Mouse (Mus musculus) common myeloid progenitor, adult 5-6 weeks (primary cell): Measurements from ENCODE around the gene Ogdh. TPM values are rescaled to one million over a fixed set of nuclear protein-coding genes. Genes with fewer than 3 reads are reported as not detected.

Experiments used
- ATAC-seq: replicated peaks from 2 replicates; pipeline ENCODE4 v1.8.0; 2016; ENCODE audit warnings: low read depth, mild to moderate bottlenecking, moderate TSS enrichment, inconsistent platforms; ENCODE audit not compliant: poor library complexity, severe bottlenecking
- total RNA-seq: library from RNA; stranded (forward); fragments of 200-1000, 187-1606 nt; gene quantifications from 2 replicates; pipeline ENCODE4 v1.2.3, GENCODE M21; 2017

Gene Ogdh
- total RNA-seq, 1 experiment from 2014 or later, result 111 TPM

DNA sequence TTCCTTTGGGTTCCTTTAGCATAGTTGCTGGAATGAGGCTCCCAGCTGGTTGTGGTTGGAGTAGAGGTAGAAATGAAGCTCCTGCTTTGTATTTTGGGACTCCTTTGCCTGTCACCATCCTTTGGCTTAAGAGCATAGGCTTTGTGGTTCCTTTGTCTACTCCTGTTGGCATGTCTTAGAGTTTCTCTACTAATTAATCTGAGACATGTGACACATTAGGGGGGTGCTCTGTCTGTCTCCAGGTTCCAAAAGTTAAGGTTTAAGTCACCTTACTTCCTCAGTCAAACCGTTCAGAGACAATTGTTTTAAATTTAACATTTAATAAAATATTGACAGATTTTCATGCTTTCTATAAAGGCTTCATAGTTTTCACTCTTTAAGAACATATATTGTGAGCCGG is 2.2 kb downstream of the Ogdh start:
- ATAC-seq, result no peak

GRCm38 (mm10) chr11:6294632-6295031 is 3.2 kb downstream of the Ogdh start:
- no peak for ATAC-seq

DNA sequence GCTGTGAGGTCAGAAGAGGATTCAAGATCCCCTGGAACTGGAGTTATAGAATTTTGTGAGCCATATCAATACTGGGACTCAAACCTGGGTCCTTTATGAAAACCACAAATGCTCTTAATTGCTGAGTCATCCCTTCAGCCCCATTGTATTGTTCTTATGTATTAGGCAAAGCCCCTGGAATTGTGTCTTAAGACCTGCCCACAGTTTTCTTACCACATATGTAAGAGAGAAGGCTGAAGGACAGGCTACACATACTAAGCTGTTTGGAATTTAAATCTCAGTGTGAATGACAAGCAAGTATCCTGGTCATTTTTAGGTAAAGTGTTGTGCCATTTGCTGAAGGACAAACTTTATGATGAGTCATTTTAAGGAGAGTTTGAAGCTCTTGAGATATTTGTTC is 4.6 kb downstream of the Ogdh start:
- ATAC-seq, result no peak

- ATAC-seq, result peak; percentile 62; the same call in 1 of the 2 replicates
Measured at GRCm38 (mm10) chr11:6299435-6299834, 8.0 kb downstream of the Ogdh start.

DNA sequence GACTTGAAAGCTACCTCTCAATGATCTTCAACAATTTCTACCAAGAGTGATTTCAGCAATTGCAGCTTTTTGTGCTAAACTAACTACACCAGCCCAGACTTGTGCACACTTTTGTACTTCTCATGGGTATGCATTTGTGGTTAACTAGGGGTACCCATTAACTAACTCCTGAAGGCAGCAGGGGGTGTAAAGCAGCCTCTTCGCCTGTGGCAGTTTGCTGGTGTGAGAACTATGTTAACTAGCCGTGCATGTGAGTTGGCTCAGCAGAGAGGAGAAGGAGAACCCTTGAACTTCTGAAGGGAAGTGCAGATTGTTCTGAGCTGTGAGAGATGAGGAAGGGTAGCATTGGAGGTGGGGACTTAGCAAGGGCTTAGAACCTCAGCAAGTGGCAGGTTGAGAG is 11.4 kb downstream of the Ogdh start:
- ATAC-seq, result no peak

- ATAC-seq, result no peak
Measured at GRCm38 (mm10) chr11:6305943-6306430, 14.6 kb downstream of the Ogdh start.

DNA sequence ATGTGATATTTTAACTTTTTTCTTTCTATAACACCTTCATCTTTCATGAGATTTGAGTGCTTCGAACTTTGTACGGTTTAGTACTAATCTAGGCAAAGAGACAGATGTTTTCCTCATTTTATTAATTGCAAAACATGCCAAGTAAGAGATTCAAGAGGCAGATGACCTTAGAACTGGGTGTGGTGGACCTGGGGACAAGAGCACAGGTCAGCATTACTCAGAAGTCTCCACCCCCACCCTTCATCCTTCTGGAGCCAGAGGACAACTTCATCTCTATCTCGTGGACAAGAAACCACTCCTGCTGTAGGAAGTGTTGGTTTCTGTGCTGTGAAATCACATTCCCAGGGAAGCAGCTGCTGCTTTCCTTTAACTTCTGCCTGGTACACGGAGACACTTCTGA is 16.7 kb downstream of the Ogdh start:
- ATAC-seq, result no peak

DNA sequence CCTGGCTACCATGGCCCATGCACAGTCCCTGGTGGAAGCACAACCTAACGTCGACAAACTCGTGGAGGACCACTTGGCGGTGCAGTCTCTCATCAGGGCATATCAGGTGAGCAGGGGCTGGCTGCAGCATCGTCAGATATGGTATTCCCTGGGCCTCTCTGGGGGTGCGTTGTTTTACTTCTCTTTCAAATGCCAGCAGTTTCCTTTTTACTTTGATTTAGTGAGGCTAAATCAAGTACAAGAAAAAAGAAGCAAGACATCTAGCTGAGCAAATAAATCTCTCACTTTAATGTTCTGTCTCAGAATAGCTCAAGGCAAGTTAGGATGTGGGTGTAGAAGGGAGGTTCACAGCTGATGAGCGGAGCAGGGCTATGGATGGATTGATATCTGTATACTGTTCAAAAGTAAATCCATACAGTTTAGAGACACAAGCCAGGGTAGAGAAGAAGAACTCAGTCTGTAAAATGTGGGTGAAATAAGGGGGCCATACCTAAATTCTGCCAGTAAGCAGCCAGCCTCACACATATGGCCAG is 22.5 kb downstream of the Ogdh start:
- ATAC-seq, result no peak

DNA sequence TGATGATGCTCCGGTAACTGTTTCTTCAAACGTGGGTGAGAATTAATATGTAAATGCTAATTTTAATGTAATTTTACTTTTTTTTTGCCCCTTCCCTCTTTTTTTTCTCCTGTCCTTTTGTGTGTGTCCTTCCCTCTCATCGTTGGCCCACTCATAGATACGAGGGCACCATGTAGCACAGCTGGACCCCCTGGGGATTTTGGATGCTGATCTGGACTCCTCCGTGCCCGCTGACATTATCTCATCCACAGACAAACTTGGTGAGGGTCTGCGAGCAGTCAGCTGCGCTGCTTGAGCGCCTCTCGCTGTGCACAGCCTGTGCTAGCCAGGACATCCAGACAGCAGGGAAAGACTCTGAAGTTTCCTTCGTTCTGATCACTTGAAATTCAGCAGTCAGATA is 25.4 kb downstream of the Ogdh start:
- ATAC-seq, result no peak

DNA sequence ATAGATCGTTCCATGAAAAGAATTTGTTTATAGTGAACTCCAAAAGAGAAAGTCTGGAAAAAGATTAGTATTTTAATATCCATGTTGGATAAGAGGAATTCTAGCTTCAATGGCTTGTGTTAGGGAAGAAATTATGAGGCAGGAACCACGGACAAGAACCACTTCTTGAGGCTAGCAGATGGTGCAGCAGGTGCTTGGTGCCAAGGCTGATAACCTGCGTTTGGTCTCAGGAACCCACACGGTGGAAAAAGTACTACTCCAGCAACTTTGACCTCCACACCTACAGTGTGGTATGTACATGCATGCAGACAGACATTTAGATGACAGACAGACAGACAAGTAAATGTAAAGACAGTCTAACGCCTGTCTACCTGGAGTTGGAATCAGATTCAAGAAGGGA is 27.1 kb downstream of the Ogdh start:
- no peak for ATAC-seq

DNA sequence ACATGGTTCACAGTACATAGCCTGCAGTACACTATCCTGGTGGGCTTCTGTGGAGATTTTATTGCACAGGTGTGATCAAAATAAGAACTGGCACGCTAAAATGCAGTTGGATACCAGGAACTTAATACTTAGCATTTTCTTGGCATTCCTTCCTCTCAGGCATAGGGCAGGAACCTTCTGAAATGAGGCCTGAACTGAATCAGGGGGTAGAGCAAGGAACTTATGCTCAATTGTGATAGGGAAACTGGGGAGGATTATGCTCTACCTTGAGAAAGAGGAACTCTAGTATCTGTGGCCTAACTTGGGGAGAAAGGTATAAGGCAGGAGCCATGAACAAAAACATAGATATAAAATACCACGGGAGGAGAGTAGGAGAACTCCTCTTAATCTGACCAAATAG is 27.9 kb downstream of the Ogdh start:
- no peak for ATAC-seq

DNA sequence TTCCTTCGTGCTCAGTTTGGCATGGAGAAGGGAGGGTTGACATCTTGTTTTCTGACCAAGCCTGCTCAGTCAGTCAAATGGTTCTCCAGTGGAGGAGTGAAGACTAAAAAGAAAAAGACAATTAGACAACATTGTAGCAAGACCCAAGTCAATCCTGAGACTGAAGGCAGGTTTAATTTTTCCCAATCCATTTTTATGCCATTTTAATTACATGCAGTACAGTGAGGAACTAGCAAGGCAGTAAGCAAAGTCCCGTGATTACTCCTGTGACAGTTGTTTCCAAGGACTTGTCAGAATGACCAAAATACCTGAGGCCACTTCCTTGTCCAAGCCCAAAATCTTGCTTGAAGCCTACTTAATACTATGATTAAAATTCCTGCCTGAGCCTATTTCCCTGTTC is 30.7 kb downstream of the Ogdh start:
- no peak for ATAC-seq

DNA sequence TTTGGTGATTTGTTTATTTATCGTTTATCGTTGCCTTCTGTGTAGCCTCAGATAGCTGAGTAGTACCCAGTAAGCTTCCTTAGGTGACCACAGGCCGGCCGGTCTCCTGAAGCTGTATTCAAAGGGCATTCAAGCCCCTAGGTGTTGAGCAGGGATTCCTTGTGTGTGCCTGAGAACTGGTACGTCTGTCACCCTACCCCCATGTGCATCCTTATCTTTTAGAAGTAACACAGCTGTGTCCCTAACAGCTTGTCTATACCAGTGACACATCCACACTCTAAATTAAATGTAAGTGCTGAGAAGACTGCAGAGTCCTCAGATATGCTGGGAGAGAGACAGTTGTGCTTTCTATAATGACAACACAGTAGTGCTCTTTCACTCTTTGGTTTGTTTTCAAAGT is 31.9 kb downstream of the Ogdh start:
- 0 out of 2 replicates have a peak, but pooled peaks have one; percentile 29 for ATAC-seq

- no peak for ATAC-seq
Measured at GRCm38 (mm10) chr11:6331256-6331655, 39.8 kb downstream of the Ogdh start.

DNA sequence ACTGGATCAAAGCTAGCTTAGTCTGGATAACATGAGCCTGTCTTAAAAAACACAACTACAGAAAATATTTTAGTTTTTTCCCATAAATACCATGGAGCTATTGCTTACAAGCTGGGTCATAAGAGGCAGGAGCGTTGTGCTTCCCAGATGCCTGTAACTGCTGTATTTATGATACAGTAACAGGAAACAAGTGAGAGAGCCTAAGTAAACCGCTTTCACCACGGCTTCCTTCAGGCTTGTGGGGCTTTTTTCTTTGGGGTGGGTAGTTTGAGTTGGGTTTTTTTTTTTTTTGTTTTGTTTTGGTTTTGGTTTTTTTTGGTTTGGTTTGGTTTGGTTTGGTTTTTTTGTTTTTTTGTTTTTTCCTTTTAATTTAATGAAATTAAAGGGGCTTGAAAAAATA is 41.2 kb downstream of the Ogdh start:
- ATAC-seq, result peak; percentile 82

DNA sequence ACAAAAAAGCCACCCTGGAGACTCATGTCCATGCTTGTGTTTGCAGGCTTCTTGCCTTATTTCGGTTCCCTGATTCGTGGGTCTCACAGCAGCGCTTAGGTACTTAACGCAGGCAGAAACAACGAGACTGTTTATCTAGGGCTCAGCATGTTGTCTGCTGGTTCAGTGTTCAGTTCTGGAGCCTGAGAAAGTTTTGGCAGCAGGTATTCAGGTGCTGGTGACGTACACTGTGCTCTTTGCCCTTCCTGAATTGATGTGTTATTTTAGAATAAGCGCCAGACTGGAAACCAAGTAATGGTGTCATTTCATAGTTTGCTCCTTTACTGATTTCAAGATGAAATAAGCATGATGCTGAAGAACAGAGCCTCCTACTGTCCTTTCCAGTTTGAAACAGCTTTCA is 42.0 kb downstream of the Ogdh start:
- no peak for ATAC-seq

GRCm38 (mm10) chr11:6335321-6335720 is 43.9 kb downstream of the Ogdh start:
- ATAC-seq, result no peak

GRCm38 (mm10) chr11:6336689-6337088 is 45.3 kb downstream of the Ogdh start:
- no peak for ATAC-seq

GRCm38 (mm10) chr11:6345956-6346355 is 54.5 kb downstream of the Ogdh start:
- no peak for ATAC-seq

DNA sequence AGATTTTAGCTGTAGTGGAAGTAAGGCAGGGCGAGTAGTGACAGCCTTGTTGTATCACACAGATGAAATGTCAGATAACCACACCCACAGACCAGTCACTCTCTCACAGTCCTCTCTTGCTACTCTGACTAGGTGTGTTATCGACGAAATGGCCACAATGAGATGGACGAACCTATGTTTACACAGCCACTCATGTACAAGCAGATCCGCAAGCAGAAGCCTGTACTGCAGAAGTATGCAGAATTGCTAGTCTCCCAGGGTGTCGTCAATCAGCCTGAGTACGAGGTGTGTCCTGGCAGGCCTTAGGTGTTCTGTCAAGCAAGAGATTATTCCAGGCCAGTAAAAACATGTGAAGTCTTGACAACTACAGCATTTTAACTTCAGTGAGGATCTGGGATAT is 55.5 kb downstream of the Ogdh start:
- no peak for ATAC-seq

DNA sequence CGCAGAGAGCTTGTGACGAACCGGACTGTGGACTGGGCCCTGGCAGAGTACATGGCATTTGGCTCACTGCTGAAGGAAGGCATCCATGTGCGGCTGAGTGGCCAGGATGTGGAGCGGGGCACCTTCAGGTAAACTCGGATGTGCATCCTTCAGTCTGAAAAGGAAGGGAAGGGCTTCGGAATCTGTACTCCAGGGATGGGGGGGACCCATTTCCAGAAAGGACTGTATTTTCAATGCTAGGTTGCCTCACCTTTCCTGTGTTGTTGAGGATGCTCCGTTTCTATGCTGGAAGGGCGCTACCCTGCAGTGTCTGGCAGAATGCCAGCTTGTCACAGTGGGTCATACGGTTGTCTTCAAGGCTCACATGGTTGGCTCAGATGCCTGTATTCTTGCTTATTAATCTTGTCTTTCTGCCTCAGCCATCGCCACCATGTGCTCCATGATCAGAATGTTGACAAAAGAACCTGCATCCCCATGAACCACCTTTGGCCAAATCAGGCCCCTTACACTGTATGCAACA is 57.3 kb downstream of the Ogdh start:
- ATAC-seq, result no peak

- no peak for ATAC-seq
Measured at GRCm38 (mm10) chr11:6349586-6349985, 58.2 kb downstream of the Ogdh start.
